Mouse (Mus musculus) kidney, embryonic 15.5 days (tissue): ENCODE data around the gene Ube2e2. TPM values are rescaled to one million over a fixed set of nuclear protein-coding genes. Genes with fewer than 3 reads are reported as not detected.

Source experiments
- ATAC-seq: fragments of 200-750 bp; cut with Nextera tagmentation; replicated peaks from 2 replicates; pipeline ENCODE4 v1.8.0; 2017; ENCODE audit warnings: moderate TSS enrichment; ENCODE audit not compliant: low FRiP score
- H3K27ac ChIP-seq: fragments of 300-500 bp; sonication (generic); 2 replicates; pipeline ENCODE4 v1.5.1; 2015; ENCODE audit warnings: mild to moderate bottlenecking, inconsistent platforms
- H3K27me3 ChIP-seq: fragments of 300-500 bp; sonication (generic); 2 replicates; pipeline ENCODE4 v1.6.1; 2015; ENCODE audit warnings: inconsistent platforms
- H3K36me3 ChIP-seq: fragments of 300-500 bp; sonication (generic); 2 replicates; pipeline ENCODE4 v1.6.1; 2015; ENCODE audit warnings: inconsistent platforms
- H3K4me1 ChIP-seq: fragments of 300-500 bp; sonication (generic); 2 replicates; pipeline ENCODE4 v1.6.1; 2015; ENCODE audit warnings: inconsistent platforms
- H3K4me2 ChIP-seq: fragments of 300-500 bp; sonication (generic); 2 replicates; pipeline ENCODE4 v1.6.1; 2015; ENCODE audit warnings: moderate library complexity, mild to moderate bottlenecking, inconsistent platforms
- H3K4me3 ChIP-seq: fragments of 300-500 bp; sonication (generic); replicated peaks from 2 replicates; pipeline ENCODE4 v1.5.1; 2015; ENCODE audit warnings: mild to moderate bottlenecking, inconsistent platforms
- H3K9ac ChIP-seq: fragments of 300-500 bp; sonication (generic); 2 replicates; pipeline ENCODE4 v1.6.1; 2015; ENCODE audit warnings: mild to moderate bottlenecking, inconsistent platforms
- H3K9me3 ChIP-seq: fragments of 300-500 bp; sonication (generic); replicated peaks from 2 replicates; pipeline ENCODE4 v1.6.1; 2016; ENCODE audit warnings: inconsistent platforms
- WGBS: fragments of 180-500 bp; shearing (Covaris S2); methylation state at CpG from one replicate; pipeline ENCODE4 v1.1.7; 2015; ENCODE audit warnings: mixed read lengths; 5-methylcytosine and 5-hydroxymethylcytosine counted together
- polyA plus RNA-seq: library from polyadenylated mRNA; unstranded; fragments of >200 nt; fragmentation: Nextera tagmentation; extraction: Ambion mirVana; gene quantifications from 2 replicates; pipeline ENCODE4 v1.2.1, GENCODE M21; 2015

Ube2e2 gene
- polyA plus RNA-seq, 1 experiment from 2014 or later = 54.1 TPM

- 53% methylated on average over 2 of the region's 2 CpGs for WGBS
- Histone ChIP-seq H3K4me3 (no peak overlapping the region), H3K27me3 (no peaks in the 10 kb centered on the region), H3K9me3 (no peaks in the 10 kb centered on the region), H3K4me1 (no peaks in the 10 kb centered on the region), H3K9ac (no peak overlapping the region), H3K4me2 (no peak overlapping the region), H3K36me3 (no peaks in the 10 kb centered on the region), H3K27ac (no peak overlapping the region)
- no peak for ATAC-seq
Observed at GRCm38 (mm10) chr14:18530899-18531298, 363.2 kb downstream of the Ube2e2 start.

- H3K4me3 ChIP-seq = no peak overlapping the region
- H3K4me1 ChIP-seq = no peaks in the 10 kb centered on the region
- WGBS = 77% methylated on average over 4 of the region's 4 CpGs
- H3K4me2 ChIP-seq = no peak overlapping the region
- H3K27me3 ChIP-seq = no peaks in the 10 kb centered on the region
- ATAC-seq = no peak
- no peaks in the 10 kb centered on the region for H3K9me3 ChIP-seq
- H3K27ac ChIP-seq = no peak overlapping the region
- no peak overlapping the region for H3K9ac ChIP-seq
- no peaks in the 10 kb centered on the region for H3K36me3 ChIP-seq
Observed at GRCm38 (mm10) chr14:18530496-18530895, 363.6 kb downstream of the Ube2e2 start.
